Mouse (Mus musculus): Measurements from ENCODE around the gene Tiparp.
A peak's percentile ranks its signal among the peaks of the same experiment; 100 is the strongest.

Tiparp gene

GRCm38 (mm10) chr3:65528614-65529470, 632 bp downstream of the Tiparp start:
- peak; percentile 24 for ATAC-seq (ENCODE audit: insufficient number of reproducible peaks, low FRiP score, low TSS enrichment)

- ATAC-seq (ENCODE audit: insufficient number of reproducible peaks, low FRiP score, low TSS enrichment): no peak
Observed at GRCm38 (mm10) chr3:65529471-65530215, 1.4 kb downstream of the Tiparp start.

- ATAC-seq (ENCODE audit: insufficient number of reproducible peaks, low FRiP score, low TSS enrichment): no peak
Observed at GRCm38 (mm10) chr3:65533014-65533413, 4.8 kb downstream of the Tiparp start.

- ATAC-seq (ENCODE audit: insufficient number of reproducible peaks, low FRiP score, low TSS enrichment): no peak
Observed at GRCm38 (mm10) chr3:65533598-65533997, 5.4 kb downstream of the Tiparp start.

GRCm38 (mm10) chr3:65534488-65534887, 6.3 kb downstream of the Tiparp start:
- no peak for ATAC-seq (ENCODE audit: insufficient number of reproducible peaks, low FRiP score, low TSS enrichment)

- ATAC-seq (ENCODE audit: insufficient number of reproducible peaks, low FRiP score, low TSS enrichment): no peak
Observed at GRCm38 (mm10) chr3:65535087-65535761, 7.0 kb downstream of the Tiparp start.

GRCm38 (mm10) chr3:65537288-65537687, 9.1 kb downstream of the Tiparp start:
- no peak for ATAC-seq (ENCODE audit: insufficient number of reproducible peaks, low FRiP score, low TSS enrichment)

- ATAC-seq (ENCODE audit: insufficient number of reproducible peaks, low FRiP score, low TSS enrichment): no peak
Observed at GRCm38 (mm10) chr3:65540906-65541551, 12.8 kb downstream of the Tiparp start.

GRCm38 (mm10) chr3:65541552-65541935, 13.3 kb downstream of the Tiparp start:
- ATAC-seq (ENCODE audit: insufficient number of reproducible peaks, low FRiP score, low TSS enrichment): no peak

- no peak for ATAC-seq (ENCODE audit: insufficient number of reproducible peaks, low FRiP score, low TSS enrichment)
Observed at GRCm38 (mm10) chr3:65549785-65550184, 21.6 kb downstream of the Tiparp start.

- no peak for ATAC-seq (ENCODE audit: insufficient number of reproducible peaks, low FRiP score, low TSS enrichment)
Observed at GRCm38 (mm10) chr3:65551065-65551464, 22.9 kb downstream of the Tiparp start.

GRCm38 (mm10) chr3:65554633-65555032, 26.4 kb downstream of the Tiparp start:
- ATAC-seq (ENCODE audit: insufficient number of reproducible peaks, low FRiP score, low TSS enrichment): no peak

GRCm38 (mm10) chr3:65558679-65559078, 30.5 kb downstream of the Tiparp start:
- no peak for ATAC-seq (ENCODE audit: insufficient number of reproducible peaks, low FRiP score, low TSS enrichment)

GRCm38 (mm10) chr3:65562212-65562611, 34.0 kb downstream of the Tiparp start:
- no peak for ATAC-seq (ENCODE audit: insufficient number of reproducible peaks, low FRiP score, low TSS enrichment)

GRCm38 (mm10) chr3:65562694-65563093, 34.5 kb downstream of the Tiparp start:
- ATAC-seq (ENCODE audit: insufficient number of reproducible peaks, low FRiP score, low TSS enrichment): no peak

GRCm38 (mm10) chr3:65563926-65564624, 35.9 kb downstream of the Tiparp start:
- 0 out of 2 replicates have a peak, but pooled peaks have one; percentile 2 for ATAC-seq (ENCODE audit: insufficient number of reproducible peaks, low FRiP score, low TSS enrichment)

- no peak for ATAC-seq (ENCODE audit: insufficient number of reproducible peaks, low FRiP score, low TSS enrichment)
Observed at GRCm38 (mm10) chr3:65565632-65566300, 37.6 kb downstream of the Tiparp start.

GRCm38 (mm10) chr3:65569941-65570340, 41.7 kb downstream of the Tiparp start:
- no peak for ATAC-seq (ENCODE audit: insufficient number of reproducible peaks, low FRiP score, low TSS enrichment)

GRCm38 (mm10) chr3:65573516-65573915, 45.3 kb downstream of the Tiparp start:
- no peak for ATAC-seq (ENCODE audit: insufficient number of reproducible peaks, low FRiP score, low TSS enrichment)

Measured in cerebellum, adult (tissue).